Mouse (Mus musculus) midbrain, postnatal 0 days (tissue): ENCODE data around the gene Cdk6. TPM values are rescaled to one million over a fixed set of nuclear protein-coding genes. Genes with fewer than 3 reads are reported as not detected.
A peak's percentile ranks its signal among the peaks of the same experiment; 100 is the strongest.
"Not testable (repeated sequence)": the region's sequence is repeated elsewhere in the genome, so short reads cannot be mapped to it uniquely, and the experiment has no call there.

Source experiments
- ATAC-seq: fragments of 200-750 bp; cut with Nextera tagmentation; 2 replicates; pipeline ENCODE4 v1.8.0; 2017; ENCODE audit warnings: moderate number of reproducible peaks, mild to moderate bottlenecking, moderate TSS enrichment, moderate library complexity; ENCODE audit not compliant: low FRiP score
- DNase-seq: peaks from one replicate; pipeline ENCODE4 v3.0.0-alpha.2; 2015; ENCODE audit warnings: low spot score
- H3K27ac ChIP-seq: fragments of 300-500 bp; sonication (generic); 2 replicates; pipeline ENCODE4 v1.5.1; 2014; ENCODE audit warnings: low read depth, mild to moderate bottlenecking, low read length, mixed read lengths
- H3K27me3 ChIP-seq: fragments of 300-500 bp; sonication (generic); 2 replicates; pipeline ENCODE4 v1.6.1; 2014; ENCODE audit warnings: low read length, control low read depth, mixed read lengths; ENCODE audit not compliant: insufficient read depth
- H3K36me3 ChIP-seq: fragments of 300-500 bp; sonication (generic); 2 replicates; pipeline ENCODE4 v1.6.1; 2014; ENCODE audit warnings: low read length, control low read depth, mixed read lengths; ENCODE audit not compliant: insufficient read depth
- H3K4me1 ChIP-seq: fragments of 300-500 bp; sonication (generic); 2 replicates; pipeline ENCODE4 v1.6.1; 2014; ENCODE audit warnings: mild to moderate bottlenecking, control low read depth, antibody characterized with exemption, low read length, mixed read lengths; ENCODE audit not compliant: insufficient read depth
- H3K4me2 ChIP-seq: fragments of 300-500 bp; sonication (generic); 2 replicates; pipeline ENCODE4 v1.6.1; 2014; ENCODE audit warnings: low read depth, mild to moderate bottlenecking, low read length, mixed read lengths; ENCODE audit not compliant: poor library complexity, severe bottlenecking
- H3K4me3 ChIP-seq: fragments of 300-500 bp; sonication (generic); 2 replicates; pipeline ENCODE4 v1.5.1; 2014; ENCODE audit warnings: low read depth, mild to moderate bottlenecking, low read length, moderate library complexity
- H3K9ac ChIP-seq: fragments of 300-500 bp; sonication (generic); replicated peaks from 2 replicates; pipeline ENCODE4 v1.6.1; 2014; ENCODE audit warnings: mild to moderate bottlenecking, low read length, moderate library complexity, mixed read lengths; ENCODE audit not compliant: poor library complexity, severe bottlenecking
- H3K9me3 ChIP-seq: fragments of 300-500 bp; sonication (generic); 2 replicates; pipeline ENCODE4 v1.6.1; 2016; ENCODE audit warnings: low read length, control low read depth
- CTCF ChIP-seq: IDR thresholded peaks from 2 replicates; pipeline ENCODE4 v1.5.1; 2016; ENCODE audit warnings: antibody characterized with exemption, mild to moderate bottlenecking
- WGBS: fragments of 180-500 bp; shearing (Covaris S2); extraction: QIAGEN DNeasy Blood & Tissue Kit; methylation state at CpG from one replicate; pipeline ENCODE4 v1.1.7; 2014; 5-methylcytosine and 5-hydroxymethylcytosine counted together
- polyA plus RNA-seq: library from polyadenylated mRNA; unstranded; fragments of >200 nt; fragmentation: Nextera tagmentation; extraction: Ambion mirVana; gene quantifications from 2 replicates; pipeline ENCODE4 v1.2.1, GENCODE M21; 2015
- total RNA-seq: library from RNA; depleted of rRNA; stranded (reverse); fragments of >200 nt; gene quantifications from 2 replicates; pipeline ENCODE4 v1.2.3, GENCODE M21; 2014

The Cdk6 gene
- total and polyA plus RNA-seq, 2 experiments from 2014 or later, result 4.0 to 7.1 TPM

DNA sequence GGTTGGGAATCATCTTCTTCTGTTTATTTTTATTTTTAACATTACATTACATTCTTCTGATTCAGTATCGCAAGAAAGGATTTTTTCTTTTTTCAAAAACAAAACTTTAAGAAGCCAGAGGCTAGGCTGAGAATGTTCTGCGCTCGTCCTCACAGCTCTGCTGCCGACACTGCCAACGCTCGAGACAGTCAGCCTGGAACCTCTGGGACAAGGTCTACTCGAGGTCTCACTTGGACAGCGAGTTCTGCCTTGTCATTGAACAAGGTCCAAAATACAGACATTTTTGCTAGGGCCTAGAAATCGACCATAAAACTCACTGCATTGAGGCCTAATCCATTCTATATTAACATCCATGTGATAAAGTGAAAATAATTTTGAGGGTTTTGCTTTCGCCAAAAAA lies 181.5 kb downstream of the Cdk6 start:
- no peaks in the 10 kb centered on the region for H3K36me3 ChIP-seq
- H3K4me3 ChIP-seq, result no peak overlapping the region
- DNase-seq, result no peak
- H3K9me3 ChIP-seq, result no peaks in the 10 kb centered on the region
- H3K9ac ChIP-seq, result no peak overlapping the region
- H3K4me1 ChIP-seq, result no peaks in the 10 kb centered on the region
- no peak overlapping the region for H3K4me2 ChIP-seq
- no peak for ATAC-seq
- no peaks in the 10 kb centered on the region for H3K27me3 ChIP-seq
- 93% methylated on average over 10 of the region's 10 CpGs for WGBS
- no peak for TF ChIP-seq CTCF
- H3K27ac ChIP-seq, result no peak overlapping the region

DNA sequence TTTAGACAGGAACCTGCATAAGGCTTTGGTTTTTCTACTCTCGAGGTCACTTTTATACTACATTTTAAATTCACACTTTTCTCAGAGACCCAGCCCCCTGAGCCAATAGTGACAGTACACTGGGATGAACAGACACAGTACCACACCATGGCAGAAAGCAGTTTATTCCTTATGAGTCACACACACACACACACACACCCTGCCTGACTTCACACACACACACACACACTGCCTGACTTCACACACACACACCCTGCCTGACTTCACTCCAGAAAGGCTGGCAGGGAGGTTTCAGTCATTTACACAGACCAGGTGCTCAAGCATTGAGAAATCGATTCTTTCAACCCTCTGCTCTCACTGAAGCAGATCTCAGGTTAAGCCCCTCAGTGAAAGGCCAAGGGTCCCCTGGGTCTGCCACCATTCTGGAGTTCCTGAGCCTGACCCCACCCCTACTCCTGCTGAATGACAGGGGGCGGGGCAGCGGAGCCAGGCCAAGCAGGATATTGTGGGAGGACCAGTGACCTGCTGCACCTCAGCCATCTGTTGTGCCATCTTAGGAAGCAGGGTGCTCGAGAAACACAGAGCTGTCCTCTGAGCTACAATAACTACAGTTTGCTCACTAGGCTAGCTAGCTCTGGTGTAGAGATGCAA lies 185.9 kb downstream of the Cdk6 start:
- Histone ChIP-seq H3K4me3 (no peak overlapping the region), H3K9me3 (no peaks in the 10 kb centered on the region), H3K27ac (no peak overlapping the region), H3K9ac (no peak overlapping the region), H3K36me3 (no peaks in the 10 kb centered on the region), H3K4me2 (no peak overlapping the region), H3K4me1 (no peaks in the 10 kb centered on the region), H3K27me3 (no peaks in the 10 kb centered on the region)
- DNase-seq, result no peak
- 38% methylated on average over 5 of the region's 5 CpGs for WGBS
- no peak for ATAC-seq
- no peak for TF ChIP-seq CTCF

- WGBS, result 39% methylated on average over 10 of the region's 10 CpGs
- H3K27me3 ChIP-seq, result no peaks in the 10 kb centered on the region
- TF ChIP-seq CTCF, result no peak
- H3K9me3 ChIP-seq, result no peaks in the 10 kb centered on the region
- DNase-seq (no peak), ATAC-seq (peak; percentile 24; the same call in 1 of the 2 replicates)
- H3K36me3 ChIP-seq, result no peaks in the 10 kb centered on the region
- no peak overlapping the region for H3K4me3 ChIP-seq
- no peak overlapping the region for H3K4me2 ChIP-seq
- H3K4me1 ChIP-seq, result no peaks in the 10 kb centered on the region
- H3K9ac ChIP-seq, result no peak overlapping the region
- H3K27ac ChIP-seq, result no peak overlapping the region
These were observed 188.4 kb downstream of the Cdk6 start for GRCm38 (mm10) chr5:3529585-3530189.

DNA sequence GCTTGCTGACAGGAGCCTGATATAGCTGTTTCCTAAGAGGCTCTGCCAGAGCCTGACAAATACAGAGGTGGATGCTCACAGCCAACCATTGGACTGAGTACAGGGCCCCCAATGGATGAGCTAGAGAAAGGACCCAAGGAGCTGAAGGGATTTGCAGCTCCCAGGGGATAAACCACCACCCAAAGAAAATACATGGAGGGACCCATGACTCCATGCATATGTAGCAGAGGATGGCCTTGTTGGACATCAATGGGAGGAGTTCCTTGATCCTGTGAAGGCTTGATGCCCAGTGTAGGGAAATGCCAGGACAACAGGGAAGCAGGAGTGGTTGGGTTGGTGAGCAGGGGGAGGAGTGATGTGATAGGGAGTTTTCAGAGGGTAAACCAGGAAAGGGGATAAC lies 190.8 kb downstream of the Cdk6 start:
- ATAC-seq, DNase-seq, H3K4me2 ChIP-seq, H3K27ac ChIP-seq, H3K9ac ChIP-seq, H3K36me3 ChIP-seq, H3K4me1 ChIP-seq, H3K9me3 ChIP-seq, H3K4me3 ChIP-seq, H3K27me3 ChIP-seq: not testable (repeated sequence)

DNA sequence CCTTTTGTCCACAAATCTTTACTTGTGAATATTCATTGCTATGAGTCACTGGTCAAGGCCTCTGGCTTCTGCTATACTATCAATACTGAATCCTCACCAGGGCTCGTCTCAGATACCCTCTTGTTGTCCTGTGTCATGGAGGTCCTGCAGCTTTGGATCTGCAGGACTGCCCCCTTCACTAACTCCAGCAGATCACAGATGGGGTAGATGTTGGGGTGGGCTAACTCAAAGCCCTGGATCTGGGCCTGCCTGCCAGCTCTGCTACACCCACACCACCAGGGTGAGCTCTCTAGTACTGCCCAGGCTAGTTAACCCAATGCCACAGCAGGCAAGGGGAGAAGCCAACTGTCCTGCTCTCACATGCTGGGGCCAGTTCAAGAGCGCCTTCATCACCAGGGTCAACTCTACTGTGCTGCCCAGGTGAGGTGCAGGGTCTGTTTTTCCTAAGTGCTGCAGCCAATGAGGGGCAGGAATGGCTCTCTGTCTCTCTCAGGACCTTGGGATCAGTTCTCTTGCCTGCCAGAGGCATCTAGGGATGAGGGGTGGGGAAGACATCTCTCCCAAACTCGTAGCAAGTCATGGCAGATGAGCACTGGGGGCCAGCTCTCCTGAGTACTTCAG lies 195.4 kb downstream of the Cdk6 start:
- no peak overlapping the region for H3K4me3 ChIP-seq
- H3K4me1 ChIP-seq, result no peaks in the 10 kb centered on the region
- no peak overlapping the region for H3K9ac ChIP-seq
- no peaks in the 10 kb centered on the region for H3K36me3 ChIP-seq
- no peak for ATAC-seq
- TF ChIP-seq CTCF, result no peak
- DNase-seq, result no peak
- 67% methylated on average over 3 of the region's 3 CpGs for WGBS
- H3K27me3 ChIP-seq, result no peaks in the 10 kb centered on the region
- no peaks in the 10 kb centered on the region for H3K9me3 ChIP-seq
- H3K4me2 ChIP-seq, result no peak overlapping the region
- no peak overlapping the region for H3K27ac ChIP-seq
